Mouse (Mus musculus) neural tube, embryonic 14.5 days (tissue): ENCODE measurements around the gene Kdm4b. TPM values are rescaled to one million over a fixed set of nuclear protein-coding genes. Genes with fewer than 3 reads are reported as not detected.

ENCODE experiments used
- ATAC-seq: fragments of 200-750 bp; cut with Nextera tagmentation; 2 replicates; pipeline ENCODE4 v1.8.0; 2017; ENCODE audit warnings: low read depth, mild to moderate bottlenecking, moderate TSS enrichment, moderate library complexity
- H3K27ac ChIP-seq: fragments of 300-500 bp; sonication (generic); 2 replicates; pipeline ENCODE4 v1.5.1; 2014; ENCODE audit warnings: low read depth, mild to moderate bottlenecking, control low read depth, low read length, moderate library complexity, mixed read lengths
- H3K27me3 ChIP-seq: fragments of 300-500 bp; sonication (generic); 2 replicates; pipeline ENCODE4 v1.6.1; 2014; ENCODE audit warnings: low read length; ENCODE audit not compliant: control insufficient read depth, insufficient read depth
- H3K36me3 ChIP-seq: fragments of 300-500 bp; sonication (generic); 2 replicates; pipeline ENCODE4 v1.6.1; 2014; ENCODE audit warnings: low read length, mixed read lengths; ENCODE audit not compliant: control insufficient read depth, insufficient read depth
- H3K4me1 ChIP-seq: fragments of 300-500 bp; sonication (generic); 2 replicates; pipeline ENCODE4 v1.6.1; 2014; ENCODE audit warnings: low read length; ENCODE audit not compliant: control insufficient read depth, insufficient read depth
- H3K4me2 ChIP-seq: fragments of 300-500 bp; sonication (generic); 2 replicates; pipeline ENCODE4 v1.6.1; 2014; ENCODE audit warnings: mild to moderate bottlenecking, low read depth, low read length, control low read depth
- H3K4me3 ChIP-seq: fragments of 300-500 bp; sonication (generic); 2 replicates; pipeline ENCODE4 v1.5.1; 2014; ENCODE audit warnings: low read depth, low read length, control low read depth, mixed read lengths
- H3K9ac ChIP-seq: fragments of 300-500 bp; sonication (generic); replicated peaks from 2 replicates; pipeline ENCODE4 v1.6.1; 2014; ENCODE audit warnings: low read depth, mild to moderate bottlenecking, control low read depth, low read length, mixed read lengths
- H3K9me3 ChIP-seq: fragments of 300-500 bp; sonication (generic); 2 replicates; pipeline ENCODE4 v1.6.1; 2016; ENCODE audit warnings: low read length; ENCODE audit not compliant: control insufficient read depth
- WGBS: fragments of 180-500 bp; shearing (Covaris S2); extraction: QIAGEN DNeasy Blood & Tissue Kit; methylation state at CpG from one replicate; pipeline ENCODE4 v1.1.7; 2014; 5-methylcytosine and 5-hydroxymethylcytosine counted together
- polyA plus RNA-seq: library from polyadenylated mRNA; unstranded; fragments of >200 nt; fragmentation: Nextera tagmentation; extraction: Ambion mirVana; gene quantifications from 2 replicates; pipeline ENCODE4 v1.2.1, GENCODE M21; 2014

Gene Kdm4b
- polyA plus RNA-seq, 1 experiment from 2014 or later, result 58.6 TPM

DNA sequence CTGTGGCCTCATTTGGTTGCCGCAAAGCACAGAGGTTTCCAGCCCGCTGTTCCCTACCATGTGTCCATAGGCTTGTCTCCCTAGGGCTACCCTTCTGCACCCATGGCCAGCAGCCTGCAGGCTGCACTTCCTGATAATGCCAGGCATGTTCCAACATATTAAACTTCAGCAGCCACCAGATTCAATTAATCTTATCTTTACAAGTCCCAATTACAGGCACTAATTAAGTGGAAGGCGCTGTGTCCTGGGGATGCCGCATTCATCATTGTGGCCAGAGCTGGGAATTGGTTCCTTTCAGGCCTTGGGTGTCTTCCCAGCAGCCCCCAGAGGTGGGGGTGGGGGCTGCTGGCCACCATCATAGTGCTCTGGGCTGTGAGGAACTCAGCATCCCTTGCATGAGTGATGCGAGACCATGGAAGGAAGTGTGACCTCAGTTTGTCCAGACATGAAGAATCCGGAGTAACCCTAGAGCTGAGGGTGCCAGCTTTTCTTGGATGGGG is 42.5 kb downstream of the Kdm4b start:
- Histone ChIP-seq H3K9me3 (no peaks in the 10 kb centered on the region), H3K27me3 (no peaks in the 10 kb centered on the region), H3K4me1 (peaks cover 31% of the 10 kb centered on the region), H3K9ac (no peak overlapping the region), H3K4me2 (no peak overlapping the region), H3K36me3 (peaks cover 23% of the 10 kb centered on the region), H3K4me3 (no peak overlapping the region), H3K27ac (no peak overlapping the region)
- no peak for ATAC-seq
- WGBS, result 77% methylated on average over 6 of the region's 6 CpGs

DNA sequence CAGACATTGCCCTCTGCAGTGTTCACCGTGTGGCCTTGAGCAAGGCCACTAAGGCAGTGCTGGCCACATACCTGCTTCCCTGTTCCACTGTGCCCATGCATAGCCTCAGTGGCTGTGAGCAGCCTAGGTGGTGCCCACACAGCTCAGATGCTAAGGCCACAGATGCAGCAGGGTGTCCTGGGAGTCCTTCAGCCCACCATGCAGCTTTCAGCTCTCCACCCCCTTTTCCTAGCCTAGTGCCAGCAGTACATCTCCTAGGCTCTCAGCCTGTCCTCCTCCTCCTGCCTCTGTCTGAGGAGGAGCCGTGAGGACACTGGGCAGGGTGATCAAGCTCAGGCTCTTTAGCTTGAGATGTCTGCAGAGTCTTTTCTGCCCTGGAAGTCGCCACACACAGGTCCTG is 44.2 kb downstream of the Kdm4b start:
- WGBS, result 86% methylated on average over 3 of the region's 3 CpGs
- no peaks in the 10 kb centered on the region for H3K9me3 ChIP-seq
- peaks cover 27% of the 10 kb centered on the region for H3K36me3 ChIP-seq
- H3K4me2 ChIP-seq, result no peak overlapping the region
- no peak overlapping the region for H3K4me3 ChIP-seq
- no peak for ATAC-seq
- H3K4me1 ChIP-seq, result peaks cover 42% of the 10 kb centered on the region
- H3K9ac ChIP-seq, result no peak overlapping the region
- H3K27ac ChIP-seq, result peak overlapping the region; percentile 16; the same call in 1 of the 2 replicates
- no peaks in the 10 kb centered on the region for H3K27me3 ChIP-seq

DNA sequence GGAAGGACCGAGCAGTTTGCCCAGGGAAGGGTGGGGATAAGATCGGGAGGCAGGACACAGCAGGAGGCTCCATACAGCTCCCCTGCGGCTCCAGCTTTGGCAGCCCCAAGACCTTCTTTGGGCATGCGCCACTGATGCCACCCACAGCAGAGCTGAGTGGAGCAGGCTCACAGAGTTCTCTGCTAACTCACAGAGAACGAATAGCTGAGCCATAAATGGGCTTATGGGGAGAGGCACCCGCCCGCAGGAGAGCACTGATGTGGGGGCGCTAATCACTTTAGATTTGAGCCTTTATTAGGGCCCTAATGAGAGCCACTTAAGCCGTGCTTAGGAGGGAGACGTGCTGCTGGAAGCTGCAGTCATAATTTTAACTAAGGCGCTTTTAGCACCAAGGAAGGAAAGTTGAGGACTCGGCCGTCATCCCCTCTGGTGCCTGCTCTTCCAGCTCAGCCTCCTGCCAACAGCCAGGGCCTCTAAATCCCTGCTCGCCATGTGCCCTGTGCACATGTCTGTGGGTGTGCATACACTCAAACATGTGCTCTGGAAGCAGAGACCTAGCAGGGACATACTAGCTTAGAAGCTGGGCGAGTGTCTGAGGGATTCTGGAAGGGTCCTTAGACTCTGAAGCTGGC is 45.3 kb downstream of the Kdm4b start:
- H3K27ac ChIP-seq, result no peak overlapping the region
- WGBS, result 43% methylated on average over 15 of the region's 15 CpGs

DNA sequence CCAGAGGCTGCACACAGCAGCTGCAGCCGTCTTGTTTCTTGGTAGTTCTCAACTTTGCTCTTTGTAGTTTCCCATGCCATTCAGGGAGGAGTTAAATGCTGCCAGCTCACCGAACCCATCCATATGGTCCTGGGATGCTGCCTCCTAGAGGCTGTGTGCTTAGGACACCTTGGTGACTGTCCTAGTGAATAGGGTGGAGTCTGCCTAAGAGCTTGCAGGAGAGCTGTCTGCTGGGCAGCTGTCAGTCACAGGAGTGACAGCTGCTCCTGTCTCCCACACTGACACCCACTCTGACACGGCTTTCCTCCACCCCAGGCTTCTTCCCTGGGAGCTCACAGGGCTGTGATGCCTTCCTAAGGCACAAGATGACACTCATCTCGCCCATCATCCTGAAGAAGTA is 46.2 kb downstream of the Kdm4b start:
- peaks cover 26% of the 10 kb centered on the region for H3K4me1 ChIP-seq

More for the DNA sequence above, 45.3 kb downstream of the Kdm4b start:
- Histone ChIP-seq H3K9ac (no peak overlapping the region), H3K36me3 (peaks cover 34% of the 10 kb centered on the region), H3K9me3 (no peaks in the 10 kb centered on the region), H3K4me1 (peaks cover 33% of the 10 kb centered on the region), H3K4me3 (no peak overlapping the region), H3K27me3 (no peaks in the 10 kb centered on the region), H3K4me2 (no peak overlapping the region)
- ATAC-seq, result no peak

DNA sequence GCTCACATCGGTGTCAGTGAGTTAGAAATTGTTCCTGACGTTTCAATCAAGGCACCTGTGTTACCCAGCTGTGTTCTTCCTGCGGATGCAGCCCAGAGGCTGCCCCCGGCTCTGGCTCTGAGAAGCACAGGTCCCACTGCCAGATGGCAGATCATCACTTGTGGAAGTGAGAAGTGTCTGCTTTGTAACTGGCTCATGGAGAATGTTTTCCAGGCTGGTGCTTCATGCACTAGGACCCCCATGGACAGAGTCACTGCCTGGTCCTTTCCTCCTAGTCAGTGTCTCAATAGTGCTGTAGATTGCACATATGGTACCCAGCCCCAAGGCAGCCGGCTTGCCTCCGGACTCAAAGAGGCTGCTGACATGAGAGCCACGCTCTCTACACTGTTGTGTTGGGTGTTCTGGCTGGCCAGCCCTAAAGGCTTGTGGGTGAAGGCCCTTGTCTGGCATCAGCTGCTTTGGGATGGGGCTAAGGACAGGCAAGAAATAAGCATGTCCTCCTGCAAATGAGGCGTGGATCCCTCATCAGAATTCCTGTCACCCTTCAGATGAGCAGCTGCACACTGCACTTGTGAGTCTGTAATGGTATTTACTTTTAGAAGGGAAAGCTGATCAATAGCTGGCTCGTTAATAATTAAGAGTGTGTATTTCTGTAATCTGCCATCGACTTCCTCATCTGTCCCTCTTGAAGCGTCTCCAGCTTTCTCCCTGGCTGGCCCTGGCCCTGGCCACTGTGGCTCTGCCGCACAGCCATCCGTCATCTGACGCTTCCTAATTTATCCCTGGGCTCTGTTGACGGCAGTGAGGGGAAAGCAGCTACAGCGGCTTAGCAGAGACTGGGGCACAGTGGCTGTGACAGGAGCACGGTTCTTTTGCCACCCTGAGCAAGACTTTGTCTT is 47.5 kb downstream of the Kdm4b start:
- peak; percentile 22; the same call in 1 of the 2 replicates for ATAC-seq
- Histone ChIP-seq H3K27me3 (no peaks in the 10 kb centered on the region), H3K36me3 (peaks cover 34% of the 10 kb centered on the region), H3K9ac (0 out of 2 replicates have a peak overlapping the region, but pooled peaks have one; percentile 11), H3K4me1 (peaks cover 19% of the 10 kb centered on the region), H3K9me3 (no peaks in the 10 kb centered on the region), H3K27ac (peak overlapping the region; percentile 67), H3K4me3 (no peak overlapping the region), H3K4me2 (no peak overlapping the region)
- 48% methylated on average over 17 of the region's 17 CpGs for WGBS

More for the DNA sequence above, 46.2 kb downstream of the Kdm4b start:
- 68% methylated on average over 4 of the region's 4 CpGs for WGBS
- Histone ChIP-seq H3K4me3 (no peak overlapping the region), H3K27ac (0 out of 2 replicates have a peak overlapping the region, but pooled peaks have one; percentile 16), H3K36me3 (peaks cover 39% of the 10 kb centered on the region), H3K4me2 (no peak overlapping the region), H3K9ac (no peak overlapping the region), H3K9me3 (no peaks in the 10 kb centered on the region), H3K27me3 (no peaks in the 10 kb centered on the region)
- no peak for ATAC-seq

DNA sequence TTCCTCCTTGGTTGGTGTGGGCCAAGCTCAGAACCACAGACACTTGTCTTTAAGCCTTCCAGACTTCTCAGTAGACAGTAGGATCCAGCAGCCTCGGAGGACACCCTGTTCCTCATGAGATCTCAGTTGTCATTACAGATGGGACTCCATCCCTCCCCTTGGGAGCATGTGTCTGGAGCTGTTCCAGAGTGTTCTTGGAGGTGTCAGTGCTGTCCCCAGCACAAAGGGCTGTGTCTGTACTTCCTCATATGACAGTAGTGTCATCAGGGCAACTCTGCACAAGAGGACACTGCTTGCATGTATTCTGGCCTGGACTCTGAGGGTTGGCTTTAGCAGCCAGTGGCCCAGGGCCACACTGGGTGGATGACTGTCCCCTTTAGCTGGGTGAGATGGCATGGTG is 49.0 kb downstream of the Kdm4b start:
- H3K4me3 ChIP-seq, result no peak overlapping the region
- WGBS, result 90% methylated on average over 1 of the region's 1 CpGs
- peaks cover 24% of the 10 kb centered on the region for H3K36me3 ChIP-seq
- H3K9me3 ChIP-seq, result no peaks in the 10 kb centered on the region
- H3K4me1 ChIP-seq, result peaks cover 19% of the 10 kb centered on the region
- no peak for ATAC-seq
- H3K4me2 ChIP-seq, result no peak overlapping the region
- H3K27me3 ChIP-seq, result no peaks in the 10 kb centered on the region
- H3K27ac ChIP-seq, result no peak overlapping the region
- no peak overlapping the region for H3K9ac ChIP-seq

DNA sequence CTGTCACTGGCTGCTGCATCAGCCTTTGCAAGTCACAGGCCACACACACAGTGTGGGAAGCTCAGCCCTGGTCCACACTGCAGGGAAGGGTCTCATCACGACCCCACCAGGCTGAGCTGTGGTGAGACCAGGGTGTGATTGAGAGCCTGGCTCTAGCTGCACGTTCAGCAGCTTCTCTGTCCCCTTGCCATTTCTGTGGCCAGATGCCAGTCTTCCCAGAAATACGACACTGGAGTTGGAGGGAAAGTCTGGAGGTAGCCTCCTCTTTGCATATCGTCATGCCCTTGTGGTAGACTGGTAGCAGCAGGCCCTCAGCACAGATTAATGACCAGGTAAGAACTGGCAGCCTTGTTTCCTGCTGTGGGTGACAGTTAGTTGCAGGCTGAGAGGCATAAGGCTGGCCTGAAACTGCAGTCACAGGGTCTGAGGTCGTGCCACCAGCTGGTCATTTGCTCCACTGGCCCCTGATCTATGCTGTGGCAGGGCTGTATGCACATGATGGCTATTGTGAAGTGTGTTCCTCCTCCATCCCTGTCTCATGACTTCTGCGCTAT is 53.5 kb downstream of the Kdm4b start:
- peaks cover 28% of the 10 kb centered on the region for H3K36me3 ChIP-seq
- H3K9ac ChIP-seq, result no peak overlapping the region
- H3K27me3 ChIP-seq, result no peaks in the 10 kb centered on the region
- no peaks in the 10 kb centered on the region for H3K9me3 ChIP-seq
- H3K4me2 ChIP-seq, result no peak overlapping the region
- no peak overlapping the region for H3K4me3 ChIP-seq
- 68% methylated on average over 6 of the region's 6 CpGs for WGBS
- no peak for ATAC-seq
- H3K4me1 ChIP-seq, result peaks cover 14% of the 10 kb centered on the region
- no peak overlapping the region; the same call in 1 of the 2 replicates for H3K27ac ChIP-seq

DNA sequence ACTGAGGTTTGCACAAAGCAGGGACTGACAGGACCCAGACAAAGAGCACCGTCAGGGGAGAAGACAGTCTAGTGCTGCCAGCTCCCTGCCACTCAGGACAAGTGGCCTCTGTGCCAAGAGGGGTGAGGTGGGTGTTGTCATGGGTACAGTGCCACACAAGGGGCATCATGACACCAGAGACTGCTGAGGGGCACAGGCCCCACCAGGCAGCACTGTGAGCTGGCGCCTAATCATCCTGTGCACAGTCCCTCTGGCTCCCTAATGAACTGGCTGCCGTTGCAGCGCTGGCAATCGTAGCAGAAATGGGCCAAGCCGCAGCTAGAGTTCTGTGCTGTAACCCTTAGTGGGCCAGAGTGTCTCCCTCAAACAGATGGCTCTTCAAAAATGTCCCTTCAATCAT is 54.4 kb downstream of the Kdm4b start:
- Histone ChIP-seq H3K4me1 (peaks cover 12% of the 10 kb centered on the region), H3K4me3 (no peak overlapping the region), H3K27me3 (no peaks in the 10 kb centered on the region), H3K36me3 (peaks cover 26% of the 10 kb centered on the region), H3K27ac (0 out of 2 replicates have a peak overlapping the region, but pooled peaks have one; percentile 28), H3K4me2 (no peak overlapping the region), H3K9me3 (no peaks in the 10 kb centered on the region), H3K9ac (no peak overlapping the region)
- WGBS, result 46% methylated on average over 6 of the region's 6 CpGs
- peak; percentile 82 for ATAC-seq
